9 mouse cellular contexts compared by ENCODE assay signal in genomic region chr4:152106746-152107145, GRCm38 (mm10). TPM values are rescaled to one million over a fixed set of nuclear protein-coding genes. Genes with fewer than 3 reads are reported as not detected.
DNase-seq lines count a peak whose midpoint lies in the region; ATAC-seq and TF ChIP-seq lines count a peak whose summit lies in the region.
"Had no signal": no experiment of that assay in that cellular context is flagged by ENCODE, and none has a peak within 500 bp of the region (broad histone marks: within the 10 kb centered on the region; RNA-seq: fewer than 3 reads in every experiment).

No protein-coding gene starts in this region.

- H3K27me3 ChIP-seq in heart, adult 2 months (ENCODE audit: control insufficient read depth, insufficient read depth, low read length): no peaks in the 10 kb centered on the region
- no peaks in the 10 kb centered on the region for H3K27me3 ChIP-seq in testis, adult 2 months (ENCODE audit: control insufficient read depth, insufficient read depth, low read length)
- peaks cover 16% of the 10 kb centered on the region; the same call in 1 of the 2 replicates for H3K27me3 ChIP-seq in limb, embryonic 12.5 days

- no peak for TF ChIP-seq EP300 in heart, adult 2 months (IDR thresholded peaks at IDR 0.05; ENCODE audit: insufficient read depth, low read depth, low read length)

- intact Hi-C loops in heart, adult 2 months (cut with DNase I): no loop called here

- ATAC-seq in limb, embryonic 12.5 days (ENCODE audit: insufficient number of reproducible peaks, insufficient read depth, low FRiP score, low TSS enrichment, low read depth): no peak
- no peak for ATAC-seq in monocyte, adult 5-6 weeks (replicated peaks; ENCODE audit: insufficient number of reproducible peaks, low FRiP score, low TSS enrichment, poor library complexity, severe bottlenecking)
- ATAC-seq in megakaryocyte-erythroid progenitor cell, adult 5-6 weeks (replicated peaks; ENCODE audit: low FRiP score, low TSS enrichment, poor library complexity, severe bottlenecking): no peak

- no peak overlapping the region for H3K4me3 ChIP-seq in heart, adult 2 months
- H3K4me3 ChIP-seq in testis, adult 2 months (ENCODE audit: control insufficient read depth, low read depth, low read length): peak overlapping the region; percentile 41
- no peak overlapping the region for H3K4me3 ChIP-seq in limb, embryonic 12.5 days (replicated peaks)

- H3K4me2 ChIP-seq in limb, embryonic 12.5 days: peak overlapping the region; percentile 70

- H3K4me1 ChIP-seq in heart, adult 2 months (ENCODE audit: control insufficient read depth, insufficient read depth, low read length): peaks cover 1% of the 10 kb centered on the region
- peaks cover 14% of the 10 kb centered on the region for H3K4me1 ChIP-seq in testis, adult 2 months (ENCODE audit: control insufficient read depth, insufficient read depth, low read length)
- peaks cover 20% of the 10 kb centered on the region for H3K4me1 ChIP-seq in limb, embryonic 12.5 days (replicated peaks)

- no peaks in the 10 kb centered on the region; the same call in 1 of the 2 replicates for H3K36me3 ChIP-seq in heart, adult 2 months (ENCODE audit: control insufficient read depth, insufficient read depth, low read length)
- H3K36me3 ChIP-seq in testis, adult 2 months (ENCODE audit: control insufficient read depth, insufficient read depth, low read length): no peaks in the 10 kb centered on the region
- peaks cover 80% of the 10 kb centered on the region for H3K36me3 ChIP-seq in limb, embryonic 12.5 days

- TF ChIP-seq POLR2A in heart, adult 2 months (IDR thresholded peaks at IDR 0.05; ENCODE audit: insufficient read depth, low read depth, low read length): no peak
- TF ChIP-seq POLR2A in testis, adult 2 months (IDR thresholded peaks at IDR 0.05; ENCODE audit: control insufficient read depth, low read depth, low read length): no peak

- H3K9me3 ChIP-seq in limb, embryonic 12.5 days: no peaks in the 10 kb centered on the region

- 71% methylated on average over 9 of the region's 9 CpGs for WGBS in heart, adult 2 months
- WGBS in limb, embryonic 12.5 days: 57% methylated on average over 9 of the region's 9 CpGs

- H3K79me2 ChIP-seq in heart, adult 2 months (replicated peaks; ENCODE audit: control insufficient read depth, insufficient read depth, low read length): no peaks in the 10 kb centered on the region; the same call in 1 of the 2 replicates

- peak; percentile 16; the same call in 1 of the 2 replicates for TF ChIP-seq CTCF in heart, adult 2 months (IDR thresholded peaks at IDR 0.05)
- TF ChIP-seq CTCF in testis, adult 2 months (IDR thresholded peaks at IDR 0.05; ENCODE audit: control insufficient read depth, insufficient read depth, insufficient replicate concordance, low read depth, low read length): peak; percentile 10; the same call in 1 of the 2 replicates

- H3K9ac ChIP-seq in heart, adult 2 months (ENCODE audit: low read depth, low read length): no peak overlapping the region
- no peak overlapping the region for H3K9ac ChIP-seq in limb, embryonic 12.5 days (replicated peaks)

- DNase-seq in heart, adult 2 months: no peak
- DNase-seq in heart, adult 18-20 months: no peak
- no peak for DNase-seq in testis, postnatal 10 days (ENCODE audit: low spot score)
- no peak for DNase-seq in spleen, adult 18-20 months

- H3K27ac ChIP-seq in heart, adult 2 months: no peak overlapping the region
- H3K27ac ChIP-seq in testis, adult 2 months (ENCODE audit: control insufficient read depth, insufficient read depth, low read depth, low read length): 0 out of 2 replicates have a peak overlapping the region, but pooled peaks have one; percentile 11
- 0 out of 2 replicates have a peak overlapping the region, but pooled peaks have one; percentile 3 for H3K27ac ChIP-seq in limb, embryonic 12.5 days

RNA-seq across cellular contexts. Expression of gene Tnfrsf25, which starts 9.0 kb away (rescaled TPM):
- 1 to 10 TPM; 1.4 to 2.4 TPM for total RNA-seq in heart, adult 2 months (2021)
- polyA plus RNA-seq in heart, adult 2 months (2012; rRNA removed): 6.1 and 7.4 TPM in 2 replicates
- total RNA-seq in heart, adult 18-20 months (2021): 1 to 10 TPM; 1.4 to 1.6 TPM
- 1.2 and 1.5 TPM in 2 replicates for polyA plus RNA-seq in testis, adult 2 months (2012; rRNA removed)
- polyA plus RNA-seq in limb, embryonic 12.5 days (2016; fragmentation: Nextera tagmentation; extraction: Ambion mirVana): 0.96 and 1.9 TPM in 2 replicates
- total RNA-seq in monocyte, adult 5-6 weeks (2017): 1.3 to 4.7 TPM in 2 of 3 replicates, not detected in the other
- total RNA-seq in megakaryocyte-erythroid progenitor cell, adult 5-6 weeks (2014; fragmentation: Nextera tagmentation): not detected in 2 replicates
- total RNA-seq in megakaryocyte-erythroid progenitor cell, adult 5-6 weeks (2017): not detected in 2 replicates

RNA-seq across cellular contexts. Expression of gene Plekhg5, which starts 34.4 kb away (rescaled TPM):
- total RNA-seq in heart, adult 2 months (2021): 10 to 100 TPM; 11.5 to 16.7 TPM
- 20.3 and 20.5 TPM in 2 replicates for polyA plus RNA-seq in heart, adult 2 months (2012; rRNA removed)
- 10 to 100 TPM; 10.9 to 15.9 TPM for total RNA-seq in heart, adult 18-20 months (2021)
- 8.8 and 9.7 TPM in 2 replicates for polyA plus RNA-seq in testis, adult 2 months (2012; rRNA removed)
- 17.4 and 17.7 TPM in 2 replicates for polyA plus RNA-seq in limb, embryonic 12.5 days (2016; fragmentation: Nextera tagmentation; extraction: Ambion mirVana)
- 2.5 to 8.2 TPM (median 5.6 TPM) in 3 replicates for total RNA-seq in monocyte, adult 5-6 weeks (2017)
- 8.9 and 15.6 TPM in 2 replicates for total RNA-seq in megakaryocyte-erythroid progenitor cell, adult 5-6 weeks (2014; fragmentation: Nextera tagmentation)
- total RNA-seq in megakaryocyte-erythroid progenitor cell, adult 5-6 weeks (2017): 6.8 and 7.1 TPM in 2 replicates

RNA-seq across cellular contexts. Expression of gene Espn, which starts 45.4 kb away (rescaled TPM):
- 1 to 10 TPM; 2.4 to 2.5 TPM for total RNA-seq in heart, adult 2 months (2021)
- 2.7 and 3.2 TPM in 2 replicates for polyA plus RNA-seq in heart, adult 2 months (2012; rRNA removed)
- total RNA-seq in heart, adult 18-20 months (2021): 1 to 10 TPM; 2.5 to 2.7 TPM
- polyA plus RNA-seq in testis, adult 2 months (2012; rRNA removed): 84.1 and 87.1 TPM in 2 replicates
- 1.9 and 2.3 TPM in 2 replicates for polyA plus RNA-seq in limb, embryonic 12.5 days (2016; fragmentation: Nextera tagmentation; extraction: Ambion mirVana)
- 0.53 to 2.0 TPM (median 0.78 TPM) in 3 replicates for total RNA-seq in monocyte, adult 5-6 weeks (2017)
- total RNA-seq in megakaryocyte-erythroid progenitor cell, adult 5-6 weeks (2014; fragmentation: Nextera tagmentation): 2.9 and 5.7 TPM in 2 replicates
- total RNA-seq in megakaryocyte-erythroid progenitor cell, adult 5-6 weeks (2017): 2.2 and 3.1 TPM in 2 replicates

RNA-seq across cellular contexts. Expression of gene Hes2, which starts 51.9 kb away (rescaled TPM):
- total RNA-seq in heart, adult 2 months (2021): not detected
- not detected in 2 replicates for polyA plus RNA-seq in heart, adult 2 months (2012; rRNA removed)
- not detected for total RNA-seq in heart, adult 18-20 months (2021)
- polyA plus RNA-seq in testis, adult 2 months (2012; rRNA removed): 0.42 and 0.73 TPM in 2 replicates
- polyA plus RNA-seq in limb, embryonic 12.5 days (2016; fragmentation: Nextera tagmentation; extraction: Ambion mirVana): not detected in 2 replicates
- total RNA-seq in monocyte, adult 5-6 weeks (2017): not detected in 3 replicates
- total RNA-seq in megakaryocyte-erythroid progenitor cell, adult 5-6 weeks (2014; fragmentation: Nextera tagmentation): 0.35 TPM in 1 of 2 replicates, not detected in the other
- not detected in 2 replicates for total RNA-seq in megakaryocyte-erythroid progenitor cell, adult 5-6 weeks (2017)
- total RNA-seq: CH12.LX had no signal
